Mouse (Mus musculus) intestine, postnatal 0 days (tissue): ENCODE data around the gene Rere. TPM values are rescaled to one million over a fixed set of nuclear protein-coding genes. Genes with fewer than 3 reads are reported as not detected.

Experiments used
- ATAC-seq: fragments of 200-750 bp; cut with Nextera tagmentation; 2 replicates; pipeline ENCODE4 v1.8.0; 2017; ENCODE audit warnings: mild to moderate bottlenecking, moderate TSS enrichment, moderate library complexity
- H3K27ac ChIP-seq: fragments of 300-500 bp; sonication (generic); 2 replicates; pipeline ENCODE4 v1.5.1; 2014; ENCODE audit warnings: mild to moderate bottlenecking, low read depth, low read length, moderate library complexity
- H3K27me3 ChIP-seq: fragments of 300-500 bp; sonication (generic); replicated peaks from 2 replicates; pipeline ENCODE4 v1.6.1; 2014; ENCODE audit warnings: low read length, mixed read lengths; ENCODE audit not compliant: control insufficient read depth, insufficient read depth
- H3K36me3 ChIP-seq: fragments of 300-500 bp; sonication (generic); 2 replicates; pipeline ENCODE4 v1.6.1; 2014; ENCODE audit warnings: mild to moderate bottlenecking, moderate library complexity; ENCODE audit not compliant: control insufficient read depth, insufficient read depth
- H3K4me1 ChIP-seq: fragments of 300-500 bp; sonication (generic); replicated peaks from 2 replicates; pipeline ENCODE4 v1.6.1; 2014; ENCODE audit warnings: antibody characterized with exemption, low read length, mixed read lengths; ENCODE audit not compliant: control insufficient read depth, insufficient read depth
- H3K4me2 ChIP-seq: fragments of 300-500 bp; sonication (generic); replicated peaks from 2 replicates; pipeline ENCODE4 v1.6.1; 2014; ENCODE audit warnings: low read depth, mild to moderate bottlenecking, moderate library complexity
- H3K4me3 ChIP-seq: fragments of 300-500 bp; sonication (generic); 2 replicates; pipeline ENCODE4 v1.5.1; 2014; ENCODE audit warnings: low read depth, low read length
- H3K9ac ChIP-seq: fragments of 300-500 bp; sonication (generic); 2 replicates; pipeline ENCODE4 v1.6.1; 2014; ENCODE audit warnings: mild to moderate bottlenecking, low read depth, low read length
- H3K9me3 ChIP-seq: fragments of 300-500 bp; sonication (generic); 2 replicates; pipeline ENCODE4 v1.6.1; 2016; ENCODE audit warnings: mixed run types; ENCODE audit not compliant: control insufficient read depth
- CTCF ChIP-seq: sonication (generic); IDR thresholded peaks from 2 replicates; pipeline ENCODE4 v1.5.1; 2016; ENCODE audit warnings: low read depth, mild to moderate bottlenecking, control low read depth, antibody characterized with exemption, moderate library complexity
- WGBS: fragments of 180-500 bp; shearing (Covaris S2); extraction: QIAGEN DNeasy Blood & Tissue Kit; methylation state at CpG from one replicate; pipeline ENCODE4 v1.1.7; 2014; 5-methylcytosine and 5-hydroxymethylcytosine counted together
- polyA plus RNA-seq: library from polyadenylated mRNA; unstranded; fragments of >200 nt; fragmentation: Nextera tagmentation; extraction: Ambion mirVana; gene quantifications from 2 replicates; pipeline ENCODE4 v1.2.1, GENCODE M21; 2015

The Rere gene
- polyA plus RNA-seq, 1 experiment from 2014 or later, result 22.4 TPM

DNA sequence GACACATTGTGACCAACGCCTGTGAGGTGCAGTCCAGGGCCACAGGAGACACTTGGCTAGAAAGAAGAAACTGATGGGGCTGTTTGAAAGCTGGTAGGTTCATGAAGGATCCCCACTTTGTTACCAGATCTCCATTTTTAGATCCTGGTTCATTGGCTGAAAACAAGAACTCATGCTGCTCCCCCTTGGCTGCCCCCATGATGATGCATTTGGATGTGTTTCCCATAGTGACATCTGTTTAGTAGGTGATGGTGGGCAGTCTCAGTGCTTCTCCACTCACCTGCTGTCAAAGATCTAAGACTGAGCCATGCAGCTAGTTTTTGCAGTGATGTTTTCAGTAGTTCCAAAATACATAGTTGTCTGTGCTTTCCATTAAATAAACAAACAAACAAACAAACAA, 247.0 kb downstream of the Rere start:
- Histone ChIP-seq H3K27me3 (no peaks in the 10 kb centered on the region), H3K27ac (no peak overlapping the region), H3K36me3 (peaks cover 35% of the 10 kb centered on the region), H3K9me3 (no peaks in the 10 kb centered on the region), H3K4me3 (no peak overlapping the region), H3K4me1 (no peaks in the 10 kb centered on the region), H3K9ac (no peak overlapping the region), H3K4me2 (no peak overlapping the region)
- 93% methylated on average over 1 of the region's 1 CpGs for WGBS
- ATAC-seq, result no peak
- TF ChIP-seq CTCF, result no peak

GRCm38 (mm10) chr4:150528846-150529245, 247.4 kb downstream of the Rere start:
- Histone ChIP-seq H3K27ac (no peak overlapping the region), H3K9me3 (no peaks in the 10 kb centered on the region), H3K27me3 (no peaks in the 10 kb centered on the region), H3K9ac (no peak overlapping the region), H3K4me3 (no peak overlapping the region), H3K4me2 (no peak overlapping the region), H3K36me3 (peaks cover 32% of the 10 kb centered on the region), H3K4me1 (no peaks in the 10 kb centered on the region)
- no peak for TF ChIP-seq CTCF
- WGBS, result 98% methylated on average over 5 of the region's 5 CpGs
- ATAC-seq, result no peak

GRCm38 (mm10) chr4:150531869-150532268, 250.4 kb downstream of the Rere start:
- WGBS, result 67% methylated on average over 7 of the region's 7 CpGs
- Histone ChIP-seq H3K9me3 (no peaks in the 10 kb centered on the region), H3K36me3 (peaks cover 37% of the 10 kb centered on the region), H3K4me2 (no peak overlapping the region), H3K27me3 (no peaks in the 10 kb centered on the region), H3K27ac (no peak overlapping the region), H3K4me1 (no peaks in the 10 kb centered on the region), H3K9ac (no peak overlapping the region), H3K4me3 (no peak overlapping the region)
- ATAC-seq, result no peak
- TF ChIP-seq CTCF, result no peak

DNA sequence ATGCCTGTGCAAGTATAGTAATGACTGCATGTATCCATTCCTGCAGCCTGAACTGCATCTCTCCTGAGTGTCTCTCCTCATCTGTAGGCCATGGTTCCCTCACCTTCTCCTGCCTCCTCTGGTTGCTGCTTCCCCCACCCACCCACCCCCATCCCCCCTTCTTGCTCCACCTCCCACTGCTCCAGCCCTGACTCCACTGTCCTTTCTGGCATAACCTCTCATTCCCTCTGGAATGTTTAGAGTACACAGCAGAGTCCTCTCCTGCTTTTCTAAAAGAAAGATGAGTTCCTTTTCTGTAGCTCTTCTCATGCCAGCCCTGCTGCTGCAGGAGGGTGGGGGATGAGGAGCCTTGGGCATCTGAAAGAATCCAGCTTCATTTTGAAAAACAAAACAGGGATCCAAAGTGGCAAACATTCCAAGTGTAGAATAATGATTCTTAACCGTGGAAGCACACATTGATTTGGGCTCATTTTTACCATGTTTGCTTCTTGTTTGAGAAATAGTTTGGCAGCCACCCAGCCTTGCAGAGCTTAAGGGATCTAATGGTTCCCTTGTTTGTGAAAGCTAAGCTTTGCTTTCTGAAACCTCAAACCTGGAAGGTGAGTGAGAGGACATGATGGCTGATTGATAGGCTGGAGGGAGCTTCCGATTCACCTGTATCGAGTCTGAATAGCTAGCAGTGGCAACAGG, 255.5 kb downstream of the Rere start:
- Histone ChIP-seq H3K36me3 (peaks cover 21% of the 10 kb centered on the region), H3K4me2 (no peak overlapping the region), H3K27me3 (no peaks in the 10 kb centered on the region), H3K4me1 (no peaks in the 10 kb centered on the region), H3K4me3 (no peak overlapping the region), H3K27ac (0 out of 2 replicates have a peak overlapping the region, but pooled peaks have one; percentile 28), H3K9me3 (no peaks in the 10 kb centered on the region), H3K9ac (no peak overlapping the region)
- 60% methylated on average over 3 of the region's 3 CpGs for WGBS
- ATAC-seq, result 0 out of 2 replicates have a peak, but pooled peaks have one; percentile 22
- no peak for TF ChIP-seq CTCF

DNA sequence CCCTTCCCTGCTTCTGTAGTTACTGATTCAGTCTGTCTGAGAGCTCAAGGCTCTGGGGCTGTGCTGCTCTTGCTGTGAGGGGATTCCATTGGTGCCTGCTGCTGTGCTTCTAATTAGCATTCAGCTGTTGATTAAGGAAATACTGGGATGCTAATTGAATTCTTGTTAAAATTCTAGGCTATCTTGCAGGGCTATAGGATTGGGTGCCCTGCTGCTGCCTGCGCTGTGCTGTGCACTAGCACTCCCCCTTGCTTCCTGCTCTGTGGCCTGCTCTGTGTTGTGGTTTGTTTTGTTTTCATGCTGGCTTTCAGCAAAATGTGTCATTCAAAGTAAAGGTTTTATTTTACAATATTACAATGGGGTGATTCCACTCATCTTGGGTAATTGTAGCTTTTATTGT, 258.4 kb downstream of the Rere start:
- 0 out of 2 replicates have a peak, but pooled peaks have one; percentile 5 for TF ChIP-seq CTCF

DNA sequence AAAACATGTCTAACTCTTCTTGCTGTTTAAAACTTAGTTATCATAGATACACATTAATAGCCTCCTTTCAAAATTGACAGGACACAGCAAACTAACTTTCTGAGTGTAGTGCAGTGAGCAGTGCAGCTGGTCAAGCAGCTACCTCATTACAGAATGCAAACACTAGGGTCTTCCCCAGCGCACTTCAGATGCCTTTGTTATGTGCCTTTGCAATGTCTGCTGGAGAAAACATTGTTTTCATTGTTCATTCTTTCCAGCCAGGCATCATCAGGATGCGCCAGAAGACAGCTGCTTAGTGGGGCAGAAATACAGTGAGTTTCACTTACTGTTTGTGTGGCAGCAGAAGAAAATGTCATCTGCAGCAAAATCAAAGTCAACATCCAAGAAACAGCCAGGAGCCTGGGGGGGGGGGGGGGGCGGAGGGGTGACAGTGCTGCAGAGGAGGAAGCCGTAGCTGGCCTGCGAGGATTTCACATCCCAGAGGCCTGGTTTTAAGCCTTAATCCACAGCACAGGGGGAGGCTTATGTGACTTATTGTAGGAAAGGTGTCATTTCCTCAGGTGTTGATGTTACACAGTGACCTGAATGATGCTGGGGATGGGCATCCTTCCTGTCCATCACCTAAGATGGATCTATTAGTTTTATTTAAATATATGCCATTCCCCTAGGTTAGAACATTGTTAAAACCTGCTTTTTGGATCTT, 259.1 kb downstream of the Rere start:
- no peaks in the 10 kb centered on the region for H3K9me3 ChIP-seq
- no peak for ATAC-seq
- peaks cover 7% of the 10 kb centered on the region; the same call in 1 of the 2 replicates for H3K4me1 ChIP-seq
- no peak overlapping the region for H3K4me2 ChIP-seq
- 57% methylated on average over 4 of the region's 5 CpGs for WGBS
- no peak overlapping the region for H3K4me3 ChIP-seq
- no peak overlapping the region for H3K9ac ChIP-seq
- H3K27me3 ChIP-seq, result no peaks in the 10 kb centered on the region
- H3K36me3 ChIP-seq, result peaks cover 14% of the 10 kb centered on the region
- no peak overlapping the region for H3K27ac ChIP-seq
- TF ChIP-seq CTCF, result no peak

More for the DNA sequence above, 258.4 kb downstream of the Rere start:
- peaks cover 7% of the 10 kb centered on the region; the same call in 1 of the 2 replicates for H3K4me1 ChIP-seq
- WGBS, result 86% methylated on average over 1 of the region's 1 CpGs
- H3K9me3 ChIP-seq, result no peaks in the 10 kb centered on the region
- no peaks in the 10 kb centered on the region for H3K27me3 ChIP-seq
- H3K4me2 ChIP-seq, result no peak overlapping the region
- no peak overlapping the region for H3K4me3 ChIP-seq
- peaks cover 18% of the 10 kb centered on the region for H3K36me3 ChIP-seq
- no peak for ATAC-seq
- H3K27ac ChIP-seq, result no peak overlapping the region
- no peak overlapping the region for H3K9ac ChIP-seq
